Mouse (Mus musculus): ENCODE results near the gene Agr3.

GRCm38 (mm10) chr12:35975898-35976297 lies 50.5 kb downstream of the Agr3 start:
- no peak for TF ChIP-seq CTCF (IDR thresholded peaks at IDR 0.05; ENCODE audit: control insufficient read depth, insufficient read depth, insufficient replicate concordance, low read depth, low read length)
- no peak for TF ChIP-seq POLR2A (IDR thresholded peaks at IDR 0.05; ENCODE audit: control insufficient read depth, low read depth, low read length)
